Mouse (Mus musculus) E14TG2a.4 (cell line): ENCODE measurements around the gene Adcy4.

Experiments used
- CTCF ChIP-seq: conservative IDR thresholded peaks from 2 replicates; pipeline ENCODE4 v1.5.1; 2014; ENCODE audit warnings: low read length
- NANOG ChIP-seq: IDR thresholded peaks from 2 replicates; pipeline ENCODE4 v1.6.1; 2014; ENCODE audit warnings: borderline replicate concordance, low read length, mixed read lengths
- POU5F1 ChIP-seq: IDR thresholded peaks from 2 replicates; pipeline ENCODE4 v1.6.1; 2014; ENCODE audit warnings: low read length, borderline replicate concordance

DNA sequence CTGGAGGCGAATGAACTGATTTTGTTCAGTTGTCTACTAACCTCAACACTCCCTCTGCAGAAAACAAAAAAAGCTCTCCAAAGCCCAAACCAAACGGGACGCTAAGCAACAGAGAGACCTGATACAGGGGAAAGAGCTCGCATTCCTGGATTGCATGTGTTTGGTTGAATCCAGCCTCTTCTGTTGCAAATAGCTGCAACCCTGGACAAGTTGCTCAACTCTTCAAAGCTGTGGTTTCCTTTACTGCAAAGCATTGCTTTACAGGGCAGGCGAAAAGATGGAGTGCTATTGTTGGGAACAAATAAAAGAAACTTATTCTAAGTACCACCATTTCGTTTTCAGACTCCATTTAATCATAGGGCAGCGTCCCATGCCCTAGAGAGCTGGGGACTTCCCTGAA lies 49.0 kb downstream of the Adcy4 start:
- TF ChIP-seq CTCF = no peak
- TF ChIP-seq POU5F1 = no peak
- TF ChIP-seq NANOG = no peak
